Mouse (Mus musculus) ZHBTc4 (cell line): ENCODE data around the gene Cacna1e.

Experiments used
- DNase-seq: peaks from one replicate; pipeline ENCODE4 v3.0.0-alpha.2; 2011; ENCODE audit warnings: low read depth, low spot score

The Cacna1e gene

GRCm38 (mm10) chr1:154884275-154885206 lies at the start of gene Cacna1e:
Gene Cacna1e, minus strand, starts transcription at chr1:154884501.
- peak; percentile 17 for DNase-seq

- no peak for DNase-seq
These were observed 34.1 kb upstream of the Cacna1e start for GRCm38 (mm10) chr1:154918406-154918805.

DNA sequence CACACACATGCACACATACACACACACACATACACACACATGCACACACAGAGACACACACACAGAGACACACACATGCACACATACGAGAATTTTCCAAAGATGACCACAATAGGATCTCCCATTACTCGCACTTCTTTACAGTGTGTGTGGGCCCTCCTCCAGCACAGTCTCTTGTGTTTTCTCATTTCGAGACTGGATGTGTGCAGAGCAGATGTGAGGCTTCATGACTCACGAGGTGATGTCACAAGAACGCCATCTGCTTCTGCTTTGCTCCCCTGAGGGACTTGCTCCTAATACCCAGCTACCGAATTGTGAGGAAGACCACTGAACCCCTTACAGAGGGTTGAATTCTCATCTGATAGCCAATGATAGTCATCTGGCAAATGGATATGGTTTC lies 33.1 kb upstream of the Cacna1e start:
- no peak for DNase-seq

DNA sequence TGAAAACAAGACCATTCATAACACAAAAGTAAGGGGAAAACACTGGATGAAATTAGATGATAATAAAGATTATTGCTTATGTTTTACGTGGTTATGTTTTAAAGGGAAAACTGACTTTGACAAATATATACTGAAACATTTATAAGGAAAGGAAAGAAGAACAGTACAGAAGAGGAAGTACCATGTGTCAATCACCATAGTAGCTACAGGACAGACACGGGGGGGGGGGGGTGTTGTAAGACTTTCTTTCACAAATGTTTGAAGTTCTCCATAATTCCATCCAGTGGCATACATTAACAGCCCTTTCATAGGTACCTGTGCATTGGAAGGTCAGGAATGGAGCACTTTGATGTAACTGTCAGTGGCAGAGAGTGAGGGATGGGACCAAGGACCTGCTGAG lies 25.3 kb upstream of the Cacna1e start:
- DNase-seq: no peak

- DNase-seq: no peak
These were observed 13.1 kb upstream of the Cacna1e start for GRCm38 (mm10) chr1:154897390-154897789.

DNA sequence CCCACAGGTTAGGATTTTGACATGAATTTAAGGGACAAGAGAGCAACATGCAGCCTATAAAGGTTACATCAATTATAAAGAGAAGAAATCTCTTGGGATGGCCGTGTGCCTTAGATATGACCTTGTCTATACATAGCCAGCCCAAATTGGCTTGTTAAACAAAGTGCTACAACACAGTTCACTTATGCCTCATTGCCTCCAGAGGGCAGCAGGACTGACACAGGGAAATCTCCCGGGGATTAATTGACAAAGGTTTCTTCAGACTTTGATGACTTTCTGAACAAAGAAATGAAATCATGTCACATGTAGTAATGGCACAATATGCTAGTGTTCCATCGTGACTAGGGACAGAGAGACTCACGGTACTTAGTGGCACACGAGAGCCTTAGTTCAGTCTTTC lies 5.9 kb upstream of the Cacna1e start:
- no peak for DNase-seq

DNA sequence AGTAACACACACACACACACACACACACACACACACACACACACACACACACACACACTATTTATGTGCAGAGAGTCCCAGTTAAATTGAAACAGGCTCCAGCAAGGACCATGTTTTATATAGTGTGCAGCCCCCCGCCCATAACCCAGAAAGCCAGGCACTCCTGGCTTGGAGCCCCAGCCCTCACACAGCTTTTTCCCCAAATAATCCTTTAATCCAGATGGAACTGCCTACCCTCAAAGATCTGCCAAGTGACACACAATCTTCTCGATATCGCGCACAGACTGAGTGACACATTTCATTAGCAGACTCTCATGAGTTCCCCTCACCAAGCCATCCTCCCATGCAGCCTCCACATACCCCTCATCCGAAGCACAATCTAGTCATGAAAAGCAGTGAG lies 4.2 kb upstream of the Cacna1e start:
- DNase-seq: no peak

- no peak for DNase-seq
These were observed 3.7 kb upstream of the Cacna1e start for GRCm38 (mm10) chr1:154888018-154888417.

GRCm38 (mm10) chr1:154887546-154887945 lies 3.2 kb upstream of the Cacna1e start:
- no peak for DNase-seq

- DNase-seq: no peak
These were observed 2.3 kb upstream of the Cacna1e start for GRCm38 (mm10) chr1:154886611-154887010.

- DNase-seq: no peak
These were observed 877 bp upstream of the Cacna1e start for GRCm38 (mm10) chr1:154885207-154885548.

GRCm38 (mm10) chr1:154883596-154884191 lies 607 bp downstream of the Cacna1e start:
- no peak for DNase-seq

GRCm38 (mm10) chr1:154865981-154866380 lies 18.3 kb downstream of the Cacna1e start:
- no peak for DNase-seq

DNA sequence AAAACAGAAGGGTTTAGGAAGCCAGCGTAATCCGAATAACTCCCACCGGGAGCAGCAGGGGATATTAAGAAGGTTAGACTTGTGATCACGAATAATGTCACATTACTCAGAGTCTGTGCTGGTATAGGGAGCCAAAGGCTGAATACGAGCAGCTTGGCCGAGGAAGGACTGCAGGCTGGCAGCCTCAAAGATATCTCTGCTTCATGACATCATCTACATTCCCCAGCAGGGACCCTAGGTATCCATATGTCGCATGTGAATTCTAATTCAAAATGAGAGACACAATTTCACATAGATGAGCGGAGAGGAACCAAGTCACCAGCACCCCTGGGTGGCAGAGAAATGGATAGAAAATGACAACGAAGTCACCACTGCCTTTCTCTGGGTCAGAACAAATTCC lies 22.9 kb downstream of the Cacna1e start:
- DNase-seq: no peak

DNA sequence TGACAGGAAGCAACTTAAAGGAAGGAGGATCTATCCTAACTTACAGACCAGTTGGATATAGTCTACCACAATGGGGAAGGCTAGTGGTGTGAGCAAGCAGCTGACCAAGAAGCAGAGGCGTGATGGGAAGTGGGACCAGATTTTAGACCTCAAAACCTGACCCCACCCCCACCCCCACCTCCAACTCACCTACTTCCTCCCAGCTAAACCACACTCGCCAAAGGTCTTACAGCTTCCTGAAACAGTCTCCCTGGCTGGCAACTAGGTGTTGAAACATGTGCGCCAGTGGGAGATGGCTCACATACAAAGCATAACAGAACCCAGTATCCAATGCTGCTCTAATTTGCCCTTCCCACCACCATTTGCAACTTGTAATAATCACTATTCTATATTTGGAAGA lies 29.7 kb downstream of the Cacna1e start:
- DNase-seq: no peak

- no peak for DNase-seq
These were observed 33.6 kb downstream of the Cacna1e start for GRCm38 (mm10) chr1:154850515-154851287.

- DNase-seq: no peak
These were observed 35.4 kb downstream of the Cacna1e start for GRCm38 (mm10) chr1:154848683-154849579.

DNA sequence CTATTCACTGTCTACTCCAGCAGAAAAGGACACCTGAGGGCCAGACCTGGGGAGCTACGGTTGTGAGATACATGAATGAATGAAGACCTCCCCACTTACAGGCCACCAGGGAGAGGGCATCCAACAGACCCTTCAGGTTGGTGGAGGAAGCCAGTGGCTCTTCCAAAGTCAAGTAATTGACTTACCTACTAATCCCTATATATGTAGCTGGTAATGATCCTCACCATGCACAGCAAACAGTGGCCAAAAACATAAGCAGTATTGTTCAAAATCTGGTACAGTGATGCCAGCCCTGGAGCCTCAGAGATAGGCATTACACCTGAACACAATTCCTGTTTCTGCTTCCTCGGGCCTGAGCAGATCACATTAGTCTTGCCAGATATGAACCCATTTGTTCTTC lies 37.4 kb downstream of the Cacna1e start:
- no peak for DNase-seq

GRCm38 (mm10) chr1:154843427-154843826 lies 40.9 kb downstream of the Cacna1e start:
- DNase-seq: peak; percentile 12

DNA sequence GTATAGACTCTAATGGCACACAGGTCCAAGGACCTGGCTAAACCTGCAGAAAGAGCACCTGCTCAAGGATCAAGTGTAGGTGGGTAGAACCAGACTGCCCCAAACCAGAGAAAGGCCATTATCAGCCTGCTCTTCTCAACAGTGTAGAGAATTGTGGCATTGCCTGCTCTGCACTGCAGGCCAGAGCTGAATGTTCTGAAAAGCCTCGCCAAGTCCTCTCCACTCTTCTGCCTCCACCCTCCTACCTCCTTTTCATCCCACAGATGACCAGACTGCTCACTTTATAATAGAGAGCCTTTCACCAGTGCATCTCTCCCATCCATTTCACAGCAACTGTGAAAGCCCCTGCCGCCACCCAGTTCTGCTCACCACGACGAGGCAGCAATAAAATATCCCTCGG lies 42.0 kb downstream of the Cacna1e start:
- DNase-seq: no peak

DNA sequence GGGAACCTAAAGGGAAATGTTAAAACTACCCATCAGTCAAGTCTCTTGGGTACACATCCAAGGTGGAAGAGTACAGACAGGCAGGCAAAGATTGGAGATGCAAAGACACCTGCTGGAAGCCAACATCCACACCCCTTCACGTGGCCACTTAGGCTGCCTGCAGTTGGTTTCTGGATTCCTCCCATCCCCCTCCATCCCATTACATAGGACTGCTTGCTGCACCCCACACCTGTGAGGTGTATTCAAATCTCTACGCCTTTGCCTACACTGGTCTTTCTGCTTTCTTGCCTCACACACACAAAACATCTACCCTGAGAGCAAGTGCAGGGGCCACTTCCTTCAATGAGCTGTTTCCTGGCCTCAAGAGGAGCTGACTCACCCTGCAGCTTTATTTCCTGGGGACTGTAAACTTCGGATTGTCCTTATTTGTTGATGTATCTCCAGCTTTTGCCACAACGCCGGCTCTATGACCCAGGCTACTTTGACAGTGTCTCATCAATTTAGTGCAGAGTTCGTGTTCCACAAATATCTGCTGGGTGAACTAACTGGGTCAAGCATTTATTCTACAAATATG lies 43.2 kb downstream of the Cacna1e start:
- no peak for DNase-seq
